In genomic region chr12:35532151-35532550, GRCm38 (mm10) we compare ENCODE assay signal across 8 mouse cellular contexts. TPM values are rescaled to one million over a fixed set of nuclear protein-coding genes. Genes with fewer than 3 reads are reported as not detected.
DNase-seq lines count a peak whose midpoint lies in the region; ATAC-seq and TF ChIP-seq lines count a peak whose summit lies in the region.

No protein-coding gene starts in this region.

- H3K36me3 ChIP-seq in forebrain, embryonic 14.5 days (ENCODE audit: control insufficient read depth, insufficient read depth, low read length): no peaks in the 10 kb centered on the region
- no peaks in the 10 kb centered on the region for H3K36me3 ChIP-seq in forebrain, embryonic 12.5 days (replicated peaks)
- H3K36me3 ChIP-seq in intestine, embryonic 14.5 days (ENCODE audit: control insufficient read depth, insufficient read depth, low read length): no peaks in the 10 kb centered on the region

- no peak for ATAC-seq in forebrain, embryonic 14.5 days
- no peak for ATAC-seq in forebrain, embryonic 12.5 days (ENCODE audit: low FRiP score)
- ATAC-seq in intestine, embryonic 14.5 days (replicated peaks; ENCODE audit: low FRiP score, low TSS enrichment, low read depth): no peak
- ATAC-seq in megakaryocyte-erythroid progenitor cell, adult 5-6 weeks (replicated peaks; ENCODE audit: low FRiP score, low TSS enrichment, poor library complexity, severe bottlenecking): peak; percentile 53

- H3K4me1 ChIP-seq in forebrain, embryonic 14.5 days (ENCODE audit: control insufficient read depth, insufficient read depth, low read length): 0 out of 2 replicates have a peak, but pooled peaks cover 4% of the 10 kb centered on the region
- H3K4me1 ChIP-seq in forebrain, embryonic 12.5 days: peaks cover 6% of the 10 kb centered on the region
- H3K4me1 ChIP-seq in embryonic fibroblast, embryonic 13.5 days (ENCODE audit: control insufficient read depth, insufficient read depth, low read length): 0 out of 2 replicates have a peak, but pooled peaks cover 2% of the 10 kb centered on the region
- no peaks in the 10 kb centered on the region for H3K4me1 ChIP-seq in intestine, embryonic 14.5 days (replicated peaks; ENCODE audit: control insufficient read depth, insufficient read depth, low read length)

- no peak for TF ChIP-seq CTCF in embryonic fibroblast, embryonic 13.5 days (IDR thresholded peaks at IDR 0.05; ENCODE audit: borderline replicate concordance, insufficient read depth, low read length)

- H3K27ac ChIP-seq in forebrain, embryonic 14.5 days (ENCODE audit: low read depth, low read length): no peak overlapping the region
- H3K27ac ChIP-seq in forebrain, embryonic 12.5 days: no peak overlapping the region
- no peak overlapping the region; the same call in 1 of the 2 replicates for H3K27ac ChIP-seq in embryonic fibroblast, embryonic 13.5 days (ENCODE audit: insufficient read depth, low read length)
- H3K27ac ChIP-seq in intestine, embryonic 14.5 days (ENCODE audit: low read depth): no peak overlapping the region

- no peak for TF ChIP-seq POLR2A in embryonic fibroblast, embryonic 13.5 days (IDR thresholded peaks at IDR 0.05; ENCODE audit: low read depth, low read length)

- 11% methylated on average over 5 of the region's 5 CpGs for WGBS in forebrain, embryonic 14.5 days
- 20% methylated on average over 5 of the region's 5 CpGs for WGBS in forebrain, embryonic 12.5 days
- 19% methylated on average over 5 of the region's 5 CpGs for WGBS in intestine, embryonic 14.5 days

- peaks cover 8% of the 10 kb centered on the region; the same call in 1 of the 2 replicates for H3K27me3 ChIP-seq in forebrain, embryonic 14.5 days (replicated peaks; ENCODE audit: control insufficient read depth, insufficient read depth, low read length)
- peaks cover 8% of the 10 kb centered on the region for H3K27me3 ChIP-seq in forebrain, embryonic 12.5 days
- 0 out of 2 replicates have a peak, but pooled peaks cover 3% of the 10 kb centered on the region for H3K27me3 ChIP-seq in intestine, embryonic 14.5 days (replicated peaks; ENCODE audit: control insufficient read depth, insufficient read depth, low read length)

- no peak overlapping the region for H3K4me3 ChIP-seq in forebrain, embryonic 14.5 days (ENCODE audit: low read depth, low read length)
- H3K4me3 ChIP-seq in forebrain, embryonic 12.5 days (replicated peaks): no peak overlapping the region
- 0 out of 2 replicates have a peak overlapping the region, but pooled peaks have one; percentile 12 for H3K4me3 ChIP-seq in embryonic fibroblast, embryonic 13.5 days (ENCODE audit: insufficient read depth, low read length)
- H3K4me3 ChIP-seq in intestine, embryonic 14.5 days (ENCODE audit: low read depth, low read length): no peak overlapping the region

- no peak overlapping the region for H3K9ac ChIP-seq in forebrain, embryonic 14.5 days (ENCODE audit: low read length)
- H3K9ac ChIP-seq in forebrain, embryonic 12.5 days: no peak overlapping the region
- H3K9ac ChIP-seq in intestine, embryonic 14.5 days (ENCODE audit: low read length): no peak overlapping the region

- H3K9me3 ChIP-seq in forebrain, embryonic 14.5 days (replicated peaks; ENCODE audit: control insufficient read depth, low read length): no peaks in the 10 kb centered on the region
- H3K9me3 ChIP-seq in forebrain, embryonic 12.5 days: no peaks in the 10 kb centered on the region
- no peaks in the 10 kb centered on the region for H3K9me3 ChIP-seq in intestine, embryonic 14.5 days (ENCODE audit: control insufficient read depth, low read length)

- peak; percentile 76 for DNase-seq in forebrain, embryonic 14.5 days (ENCODE audit: low spot score)
- DNase-seq in adrenal gland, postnatal 36 days: peak; percentile 61 to 74
- DNase-seq in intestine, embryonic 14.5 days (ENCODE audit: low spot score): peak; percentile 79
- peak; percentile 30 to 51 for DNase-seq in left cerebral cortex, adult 8-10 months (ENCODE audit: low spot score in 2 of 2)
- DNase-seq in spleen, postnatal 14 days (ENCODE audit: low spot score in 2 of 2): peak; percentile 16 to 59

- H3K4me2 ChIP-seq in forebrain, embryonic 14.5 days (ENCODE audit: low read length): no peak overlapping the region
- no peak overlapping the region for H3K4me2 ChIP-seq in forebrain, embryonic 12.5 days
- peak overlapping the region; percentile 98 for H3K4me2 ChIP-seq in intestine, embryonic 14.5 days (ENCODE audit: low read length)

RNA-seq across cellular contexts. Expression of gene Ahr, which starts 2.7 kb away (rescaled TPM):
- 1.3 and 1.4 TPM in 2 replicates for polyA plus RNA-seq in forebrain, embryonic 14.5 days (2014; fragmentation: Nextera tagmentation; extraction: Ambion mirVana)
- 1.5 and 1.9 TPM in 2 replicates for polyA plus RNA-seq in forebrain, embryonic 12.5 days (2016; fragmentation: Nextera tagmentation; extraction: Ambion mirVana)
- 1 to 10 TPM; 4.2 to 4.5 TPM for total RNA-seq in adrenal gland, postnatal 36 days (2021)
- 27.6 and 35.7 TPM in 2 replicates for polyA plus RNA-seq in embryonic fibroblast, embryonic 13.5 days (2011; ENCODE audit: insufficient read length, low read depth, missing spikeins)
- 7.8 and 10.2 TPM in 2 replicates for polyA plus RNA-seq in intestine, embryonic 14.5 days (2014; fragmentation: Nextera tagmentation; extraction: Ambion mirVana)
- 1 to 10 TPM; 6.0 to 7.4 (median 6.7) TPM for total RNA-seq in left cerebral cortex, adult 8-10 months (2022)
- total RNA-seq in megakaryocyte-erythroid progenitor cell, adult 5-6 weeks (2014; fragmentation: Nextera tagmentation): 0.44 and 5.2 TPM in 2 replicates
- total RNA-seq in megakaryocyte-erythroid progenitor cell, adult 5-6 weeks (2017): 0.80 and 1.4 TPM in 2 replicates
